Mouse (Mus musculus): ENCODE measurements around the gene Arl3.

DNA sequence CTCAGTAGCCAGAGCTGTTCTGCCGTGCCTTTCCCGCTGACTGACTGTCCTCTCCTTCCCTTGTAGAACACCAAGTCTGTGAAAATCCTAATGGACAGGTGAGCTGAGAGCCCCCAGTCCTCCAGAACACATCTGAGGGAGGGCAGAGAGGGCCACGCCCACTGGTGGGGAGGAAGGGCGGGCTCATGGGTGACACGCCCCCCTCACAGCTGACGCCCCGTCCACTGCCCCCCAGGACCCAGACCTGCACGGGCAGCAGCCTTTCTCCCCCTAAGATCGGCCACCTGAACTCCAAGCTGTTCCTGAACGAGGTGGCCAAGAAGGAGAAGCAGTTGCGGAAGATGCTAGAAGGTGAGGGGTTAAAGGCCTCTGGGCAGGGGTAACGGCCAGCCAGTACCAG is 58.6 kb downstream of the Arl3 start:
- no peak for TF ChIP-seq CTCF (IDR thresholded peaks at IDR 0.05; ENCODE audit: control insufficient read depth, insufficient read depth, insufficient read length)
- no peak for TF ChIP-seq USF1 (IDR thresholded peaks at IDR 0.05; ENCODE audit: low read depth)

Measured in C2C12 (cell line).